Mouse (Mus musculus): ENCODE measurements around the gene Evx1.

Gene Evx1

GRCm38 (mm10) chr6:52313391-52314303 lies at the start of gene Evx1:
TSS of gene Evx1 (plus strand) at chr6:52313498.
- no peak for DNase-seq (ENCODE audit: low spot score)

- no peak for DNase-seq (ENCODE audit: low spot score)
Observed at GRCm38 (mm10) chr6:52264106-52264790, 49.0 kb upstream of the Evx1 start.

DNA sequence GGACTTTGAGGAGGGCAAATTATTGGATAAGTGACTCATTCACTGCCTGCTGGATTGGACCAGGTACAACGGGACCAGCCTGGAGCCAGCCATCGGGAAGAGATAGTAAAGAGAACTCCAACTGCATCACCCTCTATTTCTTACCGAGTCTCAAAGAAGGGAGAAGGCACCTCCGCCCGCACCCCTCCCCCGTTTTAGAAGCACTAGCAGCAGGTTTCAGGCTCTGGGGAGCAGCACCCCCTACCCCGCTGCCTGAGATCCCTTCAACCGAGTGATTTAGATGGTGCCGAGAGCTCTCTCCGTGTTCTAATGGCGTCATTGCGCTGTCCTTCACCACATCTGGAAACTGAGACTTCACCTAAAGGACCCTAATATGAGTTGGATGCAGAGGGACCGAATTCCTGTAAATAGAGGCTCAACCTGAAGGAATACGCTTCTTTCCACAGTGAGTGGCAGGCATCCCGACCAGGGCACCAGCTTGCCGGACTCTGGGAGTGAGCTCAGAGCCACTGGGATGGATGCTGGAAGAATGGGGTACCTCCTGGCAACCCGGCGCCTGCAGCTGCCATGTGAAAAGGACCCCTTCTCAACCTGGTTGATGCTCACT lies 47.9 kb upstream of the Evx1 start:
- DNase-seq (ENCODE audit: low spot score): no peak

DNA sequence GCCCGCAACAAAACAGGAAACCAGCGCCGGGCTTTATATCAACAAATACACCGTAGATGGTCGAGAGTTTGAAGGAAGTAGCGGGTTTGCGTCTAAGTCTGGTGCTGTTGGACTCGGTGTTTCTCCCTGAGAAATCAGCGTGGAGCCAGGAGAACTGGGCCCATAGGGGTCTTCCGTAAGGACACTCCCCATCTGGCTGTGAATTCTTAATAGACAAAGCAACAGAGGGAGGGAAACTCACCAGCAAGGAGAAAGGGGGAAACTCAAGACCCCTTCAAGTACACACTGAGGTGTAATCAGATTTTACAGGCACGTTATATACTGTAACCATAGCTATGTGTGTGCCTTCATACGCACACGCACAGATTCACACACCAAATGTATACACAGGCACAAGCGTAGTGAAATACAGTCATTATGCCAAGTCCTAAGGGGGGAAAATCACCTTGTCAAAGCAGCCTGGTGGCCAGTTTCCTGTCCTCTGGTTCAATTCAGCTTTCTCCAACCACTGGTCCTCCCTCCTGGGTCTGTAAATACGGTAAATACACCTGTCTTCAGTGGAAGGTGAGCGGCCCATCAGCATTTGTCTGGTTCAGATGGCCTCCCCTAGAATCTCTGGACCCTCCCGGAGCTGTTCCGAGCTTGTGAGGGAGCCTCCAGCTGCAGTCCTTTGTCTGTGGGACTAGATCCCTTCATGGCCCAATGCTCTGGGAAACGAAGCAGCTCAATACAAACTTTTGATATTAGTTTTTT lies 47.2 kb upstream of the Evx1 start:
- no peak for DNase-seq (ENCODE audit: low spot score)

GRCm38 (mm10) chr6:52266666-52266985 lies 46.7 kb upstream of the Evx1 start:
- DNase-seq (ENCODE audit: low spot score): no peak

- no peak for DNase-seq (ENCODE audit: low spot score)
Observed at GRCm38 (mm10) chr6:52267221-52267620, 46.1 kb upstream of the Evx1 start.

- DNase-seq (ENCODE audit: low spot score): no peak
Observed at GRCm38 (mm10) chr6:52267691-52268090, 45.6 kb upstream of the Evx1 start.

DNA sequence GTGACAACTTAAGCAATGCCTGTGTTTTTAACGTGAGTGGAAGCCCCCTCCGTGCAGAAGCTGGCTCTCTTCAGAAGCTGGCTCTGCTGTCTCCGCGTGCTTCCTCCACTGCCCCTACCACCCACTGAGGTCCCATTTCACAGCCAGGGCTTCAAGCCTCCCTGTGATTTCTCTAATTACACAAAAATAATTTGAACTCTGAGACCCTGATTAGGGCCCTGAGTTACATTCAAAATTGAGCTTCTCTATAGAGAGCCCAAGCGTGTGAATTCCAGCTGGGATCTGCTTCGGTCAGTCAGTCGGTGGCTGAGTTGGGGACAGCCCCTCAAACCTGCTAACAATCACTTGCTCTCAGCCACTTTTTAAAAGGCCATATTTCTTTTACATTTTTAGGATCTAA lies 45.0 kb upstream of the Evx1 start:
- no peak for DNase-seq (ENCODE audit: low spot score)

GRCm38 (mm10) chr6:52268756-52269155 lies 44.5 kb upstream of the Evx1 start:
- DNase-seq (ENCODE audit: low spot score): no peak

GRCm38 (mm10) chr6:52270494-52271480 lies 42.5 kb upstream of the Evx1 start:
- no peak for DNase-seq (ENCODE audit: low spot score)

GRCm38 (mm10) chr6:52272766-52273655 lies 40.3 kb upstream of the Evx1 start:
- no peak for DNase-seq (ENCODE audit: low spot score)

DNA sequence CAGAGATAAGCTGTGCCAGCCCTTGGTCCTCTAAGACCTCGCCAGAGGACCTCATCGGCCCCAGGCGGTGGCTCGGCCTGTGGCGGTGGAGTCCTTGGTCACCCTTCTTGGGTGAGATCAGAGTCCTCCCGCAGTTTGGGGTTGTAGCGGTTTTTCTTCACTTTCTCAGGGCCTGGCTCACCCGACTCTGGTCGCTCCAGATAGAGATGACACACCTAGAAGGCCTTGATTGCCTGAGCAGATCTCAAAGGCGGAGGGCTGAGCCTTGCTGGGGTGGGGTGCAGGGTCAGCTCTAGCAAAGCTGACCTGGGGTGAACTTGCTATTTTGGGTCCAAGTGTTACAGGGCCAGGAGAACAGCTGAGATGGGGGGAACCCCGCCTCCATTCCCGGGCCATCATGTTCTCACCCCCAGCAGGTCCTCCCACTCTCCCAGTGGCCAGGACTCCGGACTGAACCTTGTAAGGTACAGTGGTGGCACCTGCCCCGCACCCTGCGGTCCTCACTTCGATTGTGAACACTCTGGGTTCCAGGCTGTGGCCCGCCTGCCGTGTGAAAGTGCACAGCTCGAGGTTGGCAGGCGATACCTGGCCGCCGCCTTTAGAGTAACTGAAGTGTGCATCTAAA lies 39.5 kb upstream of the Evx1 start:
- no peak for DNase-seq (ENCODE audit: low spot score)

- DNase-seq (ENCODE audit: low spot score): no peak
Observed at GRCm38 (mm10) chr6:52274576-52274975, 38.7 kb upstream of the Evx1 start.

DNA sequence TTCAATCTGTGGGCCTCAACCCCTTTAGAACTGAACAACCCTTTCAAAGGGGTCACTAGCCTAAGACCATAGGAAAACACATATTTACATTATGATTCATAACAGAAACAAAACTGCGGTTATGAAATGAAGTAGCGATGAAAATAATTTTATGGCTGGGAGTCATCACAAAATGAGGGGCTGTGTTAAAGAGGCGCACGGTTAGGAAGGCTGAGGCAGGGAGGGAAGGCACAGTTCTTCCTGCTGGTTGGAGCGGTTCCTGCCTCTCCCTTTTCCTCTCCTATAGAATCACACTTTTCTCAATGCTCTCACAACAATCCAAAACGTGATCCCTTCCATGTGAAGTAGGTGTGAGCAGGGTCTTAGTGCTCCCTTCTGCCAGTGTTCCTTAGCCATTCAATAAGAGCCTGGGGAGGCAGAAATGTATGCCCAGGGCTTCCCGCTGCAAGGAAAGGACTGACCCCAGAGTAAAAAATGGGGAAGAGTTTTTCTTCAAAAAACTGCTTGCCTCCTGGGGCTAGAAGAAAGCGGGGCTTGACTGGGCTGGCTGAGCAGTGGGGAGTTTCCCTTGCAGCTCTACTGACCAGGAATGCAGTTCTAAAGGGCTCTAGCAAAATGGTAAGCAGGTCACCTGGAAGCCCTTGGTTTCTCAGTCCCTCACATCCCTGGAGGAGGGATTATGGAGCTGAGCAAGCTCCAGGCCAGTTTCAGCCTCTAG lies 37.6 kb upstream of the Evx1 start:
- no peak for DNase-seq (ENCODE audit: low spot score)

GRCm38 (mm10) chr6:52276382-52276781 lies 36.9 kb upstream of the Evx1 start:
- no peak for DNase-seq (ENCODE audit: low spot score)

GRCm38 (mm10) chr6:52276920-52277319 lies 36.4 kb upstream of the Evx1 start:
- no peak for DNase-seq (ENCODE audit: low spot score)

DNA sequence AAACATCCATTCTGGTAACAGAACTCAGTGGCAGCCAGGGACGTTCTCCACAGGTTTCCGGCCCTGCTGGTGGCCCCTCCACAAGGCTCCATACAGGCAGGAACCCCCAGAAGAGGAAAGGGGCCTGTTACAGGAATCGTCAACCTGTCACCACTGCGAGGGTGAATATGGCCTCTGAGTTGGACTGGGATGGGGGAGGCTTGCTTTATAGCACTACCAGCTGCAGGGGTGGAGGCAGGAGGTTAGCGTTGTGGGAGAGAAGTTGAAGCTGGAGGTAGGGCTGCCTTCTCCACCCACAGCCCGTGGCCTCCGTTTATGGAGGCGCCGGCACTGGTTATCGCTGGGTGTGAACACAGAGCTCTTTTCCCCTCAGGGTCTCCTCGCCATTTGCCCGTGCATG lies 32.2 kb upstream of the Evx1 start:
- DNase-seq (ENCODE audit: low spot score): no peak

GRCm38 (mm10) chr6:52283896-52284295 lies 29.4 kb upstream of the Evx1 start:
- DNase-seq (ENCODE audit: low spot score): no peak

DNA sequence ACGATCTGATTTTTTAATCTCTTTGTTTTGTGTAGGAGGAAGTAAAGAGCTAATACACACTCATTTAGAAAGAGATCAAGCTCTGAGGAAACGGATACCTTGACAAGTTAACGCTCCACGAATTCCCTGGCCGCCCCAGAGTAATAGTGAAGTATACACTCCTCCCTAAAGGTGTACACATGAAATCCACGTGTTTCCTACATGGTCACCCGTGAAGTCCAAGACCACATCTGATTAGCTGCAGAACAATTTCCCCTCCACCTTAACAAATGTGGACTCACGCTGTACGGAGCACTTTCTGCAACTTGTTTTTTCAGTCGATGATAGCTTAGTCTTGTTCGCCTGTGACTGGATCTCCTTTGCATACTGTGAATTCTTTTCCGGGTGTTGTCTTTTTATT lies 23.1 kb upstream of the Evx1 start:
- DNase-seq (ENCODE audit: low spot score): no peak
